Mouse (Mus musculus) embryonic facial prominence, embryonic 13.5 days (tissue): ENCODE results near the gene Gm1330. TPM values are rescaled to one million over a fixed set of nuclear protein-coding genes. Genes with fewer than 3 reads are reported as not detected.
"Not testable (repeated sequence)": the region's sequence is repeated elsewhere in the genome, so short reads cannot be mapped to it uniquely, and the experiment has no call there.

Source experiments
- ATAC-seq: fragments of 200-750 bp; cut with Nextera tagmentation; 2 replicates; pipeline ENCODE4 v1.8.0; 2017; ENCODE audit warnings: low read depth; ENCODE audit not compliant: insufficient number of reproducible peaks, insufficient read depth, low FRiP score, low TSS enrichment
- H3K27ac ChIP-seq: fragments of 300-500 bp; sonication (generic); 2 replicates; pipeline ENCODE4 v1.5.1; 2015; ENCODE audit warnings: moderate library complexity, mild to moderate bottlenecking, inconsistent platforms
- H3K27me3 ChIP-seq: fragments of 300-500 bp; sonication (generic); 2 replicates; pipeline ENCODE4 v1.6.1; 2015; ENCODE audit warnings: mild to moderate bottlenecking, inconsistent platforms
- H3K36me3 ChIP-seq: fragments of 300-500 bp; sonication (generic); 2 replicates; pipeline ENCODE4 v1.6.1; 2015; ENCODE audit warnings: mild to moderate bottlenecking, inconsistent platforms
- H3K4me1 ChIP-seq: fragments of 300-500 bp; sonication (generic); 2 replicates; pipeline ENCODE4 v1.6.1; 2015; ENCODE audit warnings: inconsistent platforms
- H3K4me2 ChIP-seq: fragments of 300-500 bp; sonication (generic); 2 replicates; pipeline ENCODE4 v1.6.1; 2015; ENCODE audit warnings: moderate library complexity, mild to moderate bottlenecking, inconsistent platforms
- H3K4me3 ChIP-seq: fragments of 300-500 bp; sonication (generic); 2 replicates; pipeline ENCODE4 v1.5.1; 2015; ENCODE audit warnings: mild to moderate bottlenecking, inconsistent platforms
- H3K9ac ChIP-seq: fragments of 300-500 bp; sonication (generic); 2 replicates; pipeline ENCODE4 v1.6.1; 2015; ENCODE audit warnings: mild to moderate bottlenecking, inconsistent platforms
- H3K9me3 ChIP-seq: fragments of 300-500 bp; sonication (generic); 2 replicates; pipeline ENCODE4 v1.6.1; 2016; ENCODE audit warnings: inconsistent platforms
- WGBS: fragments of 180-500 bp; shearing (Covaris S2); methylation state at CpG from one replicate; pipeline ENCODE4 v1.1.7; 2015; ENCODE audit warnings: mixed read lengths; 5-methylcytosine and 5-hydroxymethylcytosine counted together
- polyA plus RNA-seq: library from polyadenylated mRNA; unstranded; fragments of >200 nt; fragmentation: Nextera tagmentation; extraction: Ambion mirVana; gene quantifications from 2 replicates; pipeline ENCODE4 v1.2.1, GENCODE M21; 2015

The Gm1330 gene
- polyA plus RNA-seq = not detected in 2 replicates

DNA sequence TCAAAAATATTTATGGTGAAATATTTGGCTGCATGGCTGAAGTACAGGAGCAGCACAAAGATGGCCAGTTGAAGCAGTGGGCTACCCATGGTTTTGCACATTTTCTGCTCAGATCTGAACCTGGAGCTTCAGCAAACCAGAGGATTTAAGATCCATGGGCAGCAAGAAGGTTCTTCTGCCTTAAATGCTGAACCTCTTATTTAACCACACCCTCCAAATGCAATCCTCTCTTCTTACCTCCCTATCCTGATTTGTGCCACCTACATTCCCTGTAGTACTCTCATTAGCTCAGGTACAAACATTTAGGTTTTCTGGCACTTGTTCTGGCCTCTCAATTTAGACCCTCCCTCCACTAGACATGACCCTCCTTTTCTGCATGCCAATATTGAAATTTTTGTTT lies at the start of gene Gm1330:
Gene Gm1330, minus strand, starts transcription at position 101 of the 400 bp plus-strand sequence.
- Histone ChIP-seq H3K4me1 (no peaks in the 10 kb centered on the region), H3K36me3 (no peaks in the 10 kb centered on the region)
- ATAC-seq = no peak

GRCm38 (mm10) chr2:149017137-149017536 lies 14.1 kb upstream of the Gm1330 start, which contains the start of gene Gm10750:
TSS of gene Gm10750 (minus strand) at chr2:149017237.
- not testable (repeated sequence) for H3K4me3 ChIP-seq, H3K4me1 ChIP-seq, H3K27me3 ChIP-seq, H3K36me3 ChIP-seq, H3K27ac ChIP-seq, H3K9ac ChIP-seq, H3K4me2 ChIP-seq, H3K9me3 ChIP-seq, ATAC-seq
- 70% methylated on average over 5 of the region's 5 CpGs for WGBS

More for the DNA sequence above, at the start of gene Gm1330:
- Histone ChIP-seq H3K4me2 (no peak within 1 kb of the TSS), H3K27ac (no peak within 1 kb of the TSS), H3K27me3 (no peaks in the 10 kb centered on the region), H3K9me3 (peaks cover 3% of the 10 kb centered on the region; the same call in 1 of the 2 replicates), H3K4me3 (no peak within 1 kb of the TSS), H3K9ac (no peak within 1 kb of the TSS)

DNA sequence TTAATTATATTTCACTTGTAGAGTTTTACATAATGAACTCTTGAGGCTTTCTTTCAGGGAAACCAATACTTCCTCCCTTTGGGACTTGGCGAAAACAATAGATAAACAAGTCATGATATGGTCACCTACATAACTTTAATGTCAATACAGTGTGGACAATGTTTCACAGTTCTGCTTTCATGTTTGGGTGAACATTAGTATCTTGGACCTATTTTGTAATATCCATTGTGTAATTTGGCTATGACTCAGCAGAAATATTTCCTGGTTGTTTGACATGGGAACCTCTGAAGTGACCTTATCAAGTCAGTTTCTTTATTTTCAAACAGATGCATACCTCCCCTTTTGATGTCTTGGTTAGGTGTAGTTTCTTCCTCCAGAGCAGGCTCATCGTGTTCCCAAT lies 1.8 kb upstream of the Gm1330 start:
- Histone ChIP-seq H3K36me3 (no peaks in the 10 kb centered on the region), H3K9ac (no peak overlapping the region), H3K4me3 (no peak overlapping the region), H3K27me3 (no peaks in the 10 kb centered on the region), H3K27ac (no peak overlapping the region), H3K9me3 (peaks cover 3% of the 10 kb centered on the region; the same call in 1 of the 2 replicates), H3K4me1 (no peaks in the 10 kb centered on the region), H3K4me2 (no peak overlapping the region)
- 77% methylated on average over 2 of the region's 2 CpGs for WGBS
- no peak for ATAC-seq

DNA sequence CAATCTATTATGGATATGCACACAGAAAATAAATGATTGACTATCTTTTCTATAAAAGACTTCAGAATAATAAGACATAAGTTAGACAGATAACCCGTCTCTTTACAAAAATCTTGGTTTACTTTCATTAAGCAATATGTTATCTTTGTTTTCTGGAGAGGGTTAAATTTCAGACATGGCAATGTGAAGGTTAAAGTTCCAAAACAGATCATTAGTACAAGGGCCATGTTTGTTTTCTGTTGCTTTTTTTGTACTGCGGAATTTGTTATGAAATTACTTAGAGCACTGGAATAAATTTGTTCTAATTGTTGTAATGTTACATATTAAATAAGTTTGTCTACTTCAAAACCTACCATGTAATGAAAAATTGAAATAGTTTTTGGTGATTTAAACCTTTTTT lies 7.9 kb downstream of the Gm1330 start:
- Histone ChIP-seq H3K4me2 (no peak overlapping the region), H3K4me1 (no peaks in the 10 kb centered on the region), H3K4me3 (no peak overlapping the region), H3K27ac (no peak overlapping the region), H3K27me3 (no peaks in the 10 kb centered on the region), H3K36me3 (no peaks in the 10 kb centered on the region), H3K9me3 (no peaks in the 10 kb centered on the region), H3K9ac (no peak overlapping the region)
- WGBS = 76% methylated on average over 2 of the region's 2 CpGs
- no peak for ATAC-seq

Other genes with a start within 250 kb of the Gm1330 start
- not detected in 2 replicates for gene Cst11, start 231.8 kb downstream of the Gm1330 start, polyA plus RNA-seq
- not detected in 2 replicates for gene 8030411F24Rik, start 221.2 kb downstream of the Gm1330 start, polyA plus RNA-seq
- not detected in 2 replicates for gene Cst12, start 213.9 kb downstream of the Gm1330 start, polyA plus RNA-seq
- 0.32 TPM in 1 of 2 replicates, not detected in the other for gene Cst8, start 204.5 kb downstream of the Gm1330 start, polyA plus RNA-seq
- gene Cst13, start 183.2 kb downstream of the Gm1330 start, polyA plus RNA-seq = not detected in 2 replicates
- gene Cst9, start 168.1 kb downstream of the Gm1330 start, polyA plus RNA-seq = not detected in 2 replicates
- not detected in 2 replicates for gene 9230104L09Rik, start 138.2 kb downstream of the Gm1330 start, polyA plus RNA-seq
- 344 and 387 TPM in 2 replicates for gene Cst3, start 127.6 kb downstream of the Gm1330 start, polyA plus RNA-seq
- gene Gm10750, start 14.0 kb upstream of the Gm1330 start, polyA plus RNA-seq = not detected in 2 replicates